Mouse (Mus musculus) liver, embryonic 14.5 days (tissue): ENCODE results near the gene Calcb.

ENCODE experiments used
- CTCF ChIP-seq: IDR thresholded peaks from 2 replicates; pipeline ENCODE4 v1.5.1; 2016; ENCODE audit warnings: antibody characterized with exemption, low read depth, control low read depth
- EP300 ChIP-seq: IDR thresholded peaks from 2 replicates; pipeline ENCODE4 v1.6.1; 2016; ENCODE audit warnings: antibody characterized with exemption, low read depth

DNA sequence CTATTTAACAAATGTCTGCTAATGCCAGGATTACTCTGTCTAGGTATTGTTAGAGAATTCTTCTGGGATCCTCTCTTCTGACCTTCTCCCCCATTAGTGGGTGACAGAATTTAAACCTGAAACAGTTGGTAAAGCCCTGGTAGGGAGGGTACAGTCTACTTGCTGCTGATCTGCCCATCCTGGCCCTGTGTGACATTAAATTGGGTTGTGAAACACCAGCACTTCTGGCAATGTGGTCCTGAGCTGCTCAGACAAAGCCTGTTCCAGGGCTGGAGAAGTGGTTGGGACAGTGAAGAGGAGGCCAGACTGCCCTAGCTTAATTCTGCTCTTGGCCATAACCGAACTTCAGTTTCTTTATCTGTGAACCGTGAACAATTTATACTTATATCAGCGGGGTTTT is 52.1 kb downstream of the Calcb start:
- TF ChIP-seq EP300 (no peak), CTCF (no peak)
